Comparison of ENCODE assay signal across 10 mouse cellular contexts in genomic region chr2:136832936-136833335, GRCm38 (mm10). TPM values are rescaled to one million over a fixed set of nuclear protein-coding genes. Genes with fewer than 3 reads are reported as not detected.
DNase-seq lines count a peak whose midpoint lies in the region; ATAC-seq lines count a peak whose summit lies in the region.
"Had no signal": no experiment of that assay in that cellular context is flagged by ENCODE, and none has a peak within 500 bp of the region (broad histone marks: within the 10 kb centered on the region; RNA-seq: fewer than 3 reads in every experiment).

No protein-coding gene starts in this region.

- H3K9ac ChIP-seq in forebrain, embryonic 16.5 days (replicated peaks; ENCODE audit: low read depth, low read length) = no peak overlapping the region
- H3K9ac ChIP-seq: liver, embryonic 15.5 days had no signal

- no peaks in the 10 kb centered on the region for H3K36me3 ChIP-seq in forebrain, embryonic 16.5 days (ENCODE audit: control insufficient read depth, insufficient read depth)
- H3K36me3 ChIP-seq: liver, embryonic 15.5 days had no signal

- 82% methylated on average over 3 of the region's 3 CpGs for WGBS in forebrain, embryonic 16.5 days

- H3K27ac ChIP-seq in forebrain, embryonic 16.5 days (ENCODE audit: low read length) = no peak overlapping the region
- H3K27ac ChIP-seq: liver, embryonic 15.5 days had no signal

- H3K27me3 ChIP-seq in forebrain, embryonic 16.5 days (replicated peaks; ENCODE audit: control insufficient read depth, insufficient read depth, low read length) = no peaks in the 10 kb centered on the region
- H3K27me3 ChIP-seq: liver, embryonic 15.5 days; Patski had no signal

- ATAC-seq in forebrain, embryonic 16.5 days = no peak
- ATAC-seq: Patski had no signal

- intact Hi-C loops in heart, postnatal 10 days (cut with DNase I) = loop anchor here (5.0 kb wide), 1 partner anchor 54 kb away; the partner anchor contains the start of gene AL731706.2

- no peak overlapping the region for H3K4me3 ChIP-seq in forebrain, embryonic 16.5 days (replicated peaks; ENCODE audit: low read length)
- H3K4me3 ChIP-seq: liver, embryonic 15.5 days had no signal

- no peak overlapping the region for H3K4me2 ChIP-seq in forebrain, embryonic 16.5 days (ENCODE audit: low read length)
- H3K4me2 ChIP-seq: liver, embryonic 15.5 days had no signal

- DNase-seq in 3T3-L1 (ENCODE audit: low read depth, low spot score) = peak; percentile 45
- peak; percentile 11 for DNase-seq in adrenal gland, adult 8-10 months
- DNase-seq in heart, postnatal 10 days = peak; percentile 31 to 33
- DNase-seq in kidney, postnatal 36 days = peak; percentile 31 to 36
- DNase-seq in left cerebral cortex, adult 18-20 months (ENCODE audit: low spot score in 2 of 2) = no peak
- DNase-seq in c-Kit-positive CD71-positive TER-119-positive erythroid progenitor cells, embryonic 14.5 days (ENCODE audit: low spot score) = no peak
- DNase-seq: thymus, adult 2 months had no signal

- H3K9me3 ChIP-seq in forebrain, embryonic 16.5 days (ENCODE audit: control insufficient read depth, low read length) = no peaks in the 10 kb centered on the region
- H3K9me3 ChIP-seq: liver, embryonic 15.5 days had no signal

- no peaks in the 10 kb centered on the region for H3K4me1 ChIP-seq in forebrain, embryonic 16.5 days (replicated peaks; ENCODE audit: control insufficient read depth, insufficient read depth, low read length)
- H3K4me1 ChIP-seq: liver, embryonic 15.5 days had no signal

RNA-seq across cellular contexts. Expression of gene AL731706.2, which starts 52.5 kb away (rescaled TPM):
- 10 to 100 TPM in 2 of 4 experiments, 1 to 10 TPM in 1, not detected in 1; 6.7 to 19.6 (median 15.6) TPM for total RNA-seq in adrenal gland, adult 8-10 months (2022)
- total RNA-seq in heart, postnatal 10 days (2021) = 10 to 100 TPM; 24.9 to 33.6 TPM
- total RNA-seq in left cerebral cortex, adult 18-20 months (2021) = 10 to 100 TPM; 26.9 to 32.8 TPM
- 21.2 and 24.6 TPM in 2 replicates for polyA plus RNA-seq in forebrain, embryonic 16.5 days (2015; fragmentation: Nextera tagmentation; extraction: Ambion mirVana)
- polyA plus RNA-seq: thymus, adult 2 months had no signal

RNA-seq across cellular contexts. Expression of gene Slx4ip, which starts 58.1 kb away (rescaled TPM):
- total RNA-seq in adrenal gland, adult 8-10 months (2022) = 1 to 10 TPM; 6.5 to 8.8 (median 7.3) TPM
- total RNA-seq in heart, postnatal 10 days (2021) = 1 to 10 TPM; 2.6 to 3.2 TPM
- 1 to 10 TPM; 8.1 to 8.3 TPM for total RNA-seq in left cerebral cortex, adult 18-20 months (2021)
- 12.4 and 12.6 TPM in 2 replicates for polyA plus RNA-seq in forebrain, embryonic 16.5 days (2015; fragmentation: Nextera tagmentation; extraction: Ambion mirVana)

RNA-seq across cellular contexts. Expression of gene AL731706.1, which starts 58.3 kb away (rescaled TPM):
- total RNA-seq in adrenal gland, adult 8-10 months (2022) = 10 to 100 TPM in 3 of 4 experiments, 1 to 10 TPM in 1; 7.0 to 16.9 (median 16.2) TPM
- total RNA-seq in heart, postnatal 10 days (2021) = 10 to 100 TPM; 28.8 to 30.5 TPM
- total RNA-seq in left cerebral cortex, adult 18-20 months (2021) = 10 to 100 TPM; 14.1 to 20.4 TPM
- 22.3 and 23.3 TPM in 2 replicates for polyA plus RNA-seq in forebrain, embryonic 16.5 days (2015; fragmentation: Nextera tagmentation; extraction: Ambion mirVana)

RNA-seq across cellular contexts. Expression of gene Mkks, which starts 58.3 kb away (rescaled TPM):
- total RNA-seq in adrenal gland, adult 8-10 months (2022) = 10 to 100 TPM; 12.5 to 27.4 (median 22.2) TPM
- 10 to 100 TPM; 28.3 to 38.8 TPM for total RNA-seq in heart, postnatal 10 days (2021)
- total RNA-seq in left cerebral cortex, adult 18-20 months (2021) = 10 to 100 TPM; 28.5 to 29.5 TPM
- polyA plus RNA-seq in forebrain, embryonic 16.5 days (2015; fragmentation: Nextera tagmentation; extraction: Ambion mirVana) = 13.3 and 16.9 TPM in 2 replicates

Comparison
In these comparisons a context has a peak if more than half of its experiments do, and no peak if none do; other contexts are left out.
1. DNase-seq: peak in 3T3-L1 (single experiment), adrenal gland, adult 8-10 months (single experiment), heart, postnatal 10 days (2 of 2) and kidney, postnatal 36 days (2 of 2); none in left cerebral cortex, adult 18-20 months (0 of 2) and c-Kit-positive CD71-positive TER-119-positive erythroid progenitor cells, embryonic 14.5 days (single experiment).